Mouse (Mus musculus) cerebellum, adult 8-10 months (tissue): ENCODE measurements around the gene Rflna.

ENCODE experiments used
- DNase-seq: peaks from one replicate; pipeline ENCODE4 v3.0.0; 2022

Rflna gene

GRCm38 (mm10) chr5:125053661-125054060 lies 50.6 kb downstream of the Rflna start:
- no peak for DNase-seq

- no peak for DNase-seq
Observed at GRCm38 (mm10) chr5:125055901-125056300, 52.9 kb downstream of the Rflna start.

GRCm38 (mm10) chr5:125056331-125056695 lies 53.3 kb downstream of the Rflna start:
- DNase-seq: no peak

GRCm38 (mm10) chr5:125056696-125057554 lies 53.9 kb downstream of the Rflna start:
- DNase-seq: no peak

- DNase-seq: no peak
Observed at GRCm38 (mm10) chr5:125057555-125058266, 54.7 kb downstream of the Rflna start.

- peak; percentile 70 for DNase-seq
Observed at GRCm38 (mm10) chr5:125058267-125058668, 55.2 kb downstream of the Rflna start.
